Mouse (Mus musculus) lung, postnatal 10 days (tissue): ENCODE results near the gene Dok7.
A peak's percentile ranks its signal among the peaks of the same experiment; 100 is the strongest.

ENCODE experiments used
- DNase-seq: peaks from one replicate; pipeline ENCODE4 v3.0.0; 2021

The Dok7 gene

DNA sequence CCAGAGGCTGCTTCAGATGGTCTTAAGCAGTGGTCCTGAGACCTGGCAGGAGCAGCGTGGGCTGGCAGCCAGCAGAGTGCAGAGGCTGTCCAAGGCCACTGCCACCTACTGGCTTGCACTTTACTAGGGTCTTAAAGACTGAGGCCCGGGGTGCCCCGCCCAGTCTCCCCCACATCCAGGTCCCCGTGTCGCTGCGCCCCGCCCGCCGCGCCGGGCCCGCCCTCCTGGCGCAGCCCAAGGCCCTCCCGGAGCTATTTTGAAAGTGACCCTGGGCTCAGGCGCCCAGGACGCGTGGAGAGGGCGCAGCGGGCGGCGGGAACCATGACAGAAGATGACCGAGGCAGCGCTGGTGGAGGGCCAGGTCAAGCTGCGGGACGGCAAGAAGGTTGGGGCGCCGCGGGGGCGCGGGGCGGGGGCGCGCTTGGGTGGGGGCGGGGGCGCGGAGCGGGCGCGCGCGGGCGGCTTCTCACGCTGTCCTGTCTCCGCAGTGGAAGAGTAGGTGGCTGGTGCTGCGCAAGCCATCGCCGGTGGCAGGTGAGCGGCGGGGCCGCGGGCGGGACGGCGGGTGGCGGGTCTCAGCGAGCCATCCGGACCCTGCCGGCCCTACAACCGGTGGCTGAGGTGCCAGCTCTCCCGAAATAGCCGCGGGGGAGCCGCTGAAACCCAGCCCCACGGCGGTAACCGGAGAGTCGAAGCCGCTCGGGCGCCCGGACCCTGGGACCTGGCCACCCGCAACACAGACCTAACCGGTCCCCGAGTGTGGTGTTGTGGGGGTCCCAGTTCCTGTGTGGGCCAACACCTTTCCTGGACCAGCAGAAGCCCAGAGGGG is at the start of gene Dok7:
TSS of gene Dok7 (plus strand) at position 163 of the 829 bp plus-strand sequence.
- DNase-seq, result peak; percentile 69

DNA sequence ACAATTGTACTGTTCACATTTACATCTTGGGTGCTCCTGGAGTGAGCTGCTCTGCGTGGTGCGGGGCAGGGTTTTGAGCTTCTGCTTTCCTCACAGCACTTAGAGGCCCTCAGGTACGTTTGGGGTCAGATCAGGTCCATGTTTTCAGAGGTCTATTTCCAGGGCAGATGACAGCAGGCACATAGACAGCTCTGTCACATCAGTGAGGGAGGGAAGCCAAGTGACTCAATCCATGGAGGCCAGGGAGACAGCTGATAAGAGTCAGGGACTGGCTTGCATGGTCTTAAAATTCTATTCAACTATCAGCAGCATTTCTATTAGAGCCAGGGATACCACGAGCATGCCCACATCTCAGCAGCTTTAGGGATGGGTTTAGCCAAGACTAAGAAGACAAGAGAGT is 47.4 kb upstream of the Dok7 start:
- no peak for DNase-seq

GRCm38 (mm10) chr5:35010656-35011055 is 45.9 kb upstream of the Dok7 start:
- DNase-seq, result no peak

- no peak for DNase-seq
Measured at GRCm38 (mm10) chr5:35011156-35011923, 45.2 kb upstream of the Dok7 start.

- DNase-seq, result no peak
Measured at GRCm38 (mm10) chr5:35014036-35014435, 42.5 kb upstream of the Dok7 start.

DNA sequence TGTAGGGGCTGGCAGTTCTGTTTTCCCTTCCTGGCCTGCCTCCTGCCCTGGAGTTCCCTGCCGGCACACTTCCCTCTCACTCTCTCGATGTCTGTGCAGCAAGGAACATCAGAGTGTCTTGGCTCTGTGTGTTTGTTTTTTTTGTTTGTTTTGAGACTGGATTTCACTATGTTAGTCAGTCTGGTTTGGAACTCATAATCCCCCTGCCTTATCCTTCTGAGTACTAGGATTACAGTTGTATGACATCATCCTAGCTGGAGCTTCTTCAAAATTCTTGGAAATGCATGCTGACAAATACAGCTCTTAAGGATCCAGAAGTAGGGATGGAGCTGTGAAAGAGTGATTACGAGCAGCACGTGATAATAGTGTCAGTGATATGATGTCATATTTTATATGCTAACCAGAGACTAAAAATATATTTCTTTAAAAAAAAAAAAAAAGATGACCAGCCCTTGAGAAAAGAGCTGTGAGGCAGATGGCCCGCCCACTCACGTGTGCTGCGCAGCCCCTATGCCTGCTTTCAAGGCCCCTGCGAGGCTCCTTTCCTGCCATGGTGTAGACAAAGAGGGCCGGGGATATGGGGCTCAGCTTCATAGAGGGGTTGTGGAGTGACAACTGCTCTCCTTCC is 36.8 kb upstream of the Dok7 start:
- no peak for DNase-seq

- no peak for DNase-seq
Measured at GRCm38 (mm10) chr5:35020410-35021241, 35.9 kb upstream of the Dok7 start.

DNA sequence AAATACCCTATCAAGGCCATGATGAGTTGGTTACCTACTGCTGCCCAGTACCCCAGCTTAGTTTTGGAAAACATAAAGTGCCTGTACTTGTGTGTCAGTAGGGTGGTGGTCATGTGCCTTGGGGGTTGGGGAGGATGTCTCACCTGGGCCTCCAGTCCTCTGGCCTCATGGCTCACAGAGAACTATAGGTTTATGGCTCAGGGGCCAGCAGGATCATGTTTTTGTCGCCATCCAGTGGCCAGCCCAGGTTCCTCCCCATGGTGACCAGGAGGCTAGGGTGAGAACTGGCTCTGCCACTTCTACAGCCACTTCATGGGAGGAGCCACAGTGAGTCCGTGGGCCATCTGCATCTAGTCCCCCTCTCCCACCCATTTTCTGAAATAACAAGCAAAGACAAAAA is 31.6 kb upstream of the Dok7 start:
- DNase-seq, result peak; percentile 70

DNA sequence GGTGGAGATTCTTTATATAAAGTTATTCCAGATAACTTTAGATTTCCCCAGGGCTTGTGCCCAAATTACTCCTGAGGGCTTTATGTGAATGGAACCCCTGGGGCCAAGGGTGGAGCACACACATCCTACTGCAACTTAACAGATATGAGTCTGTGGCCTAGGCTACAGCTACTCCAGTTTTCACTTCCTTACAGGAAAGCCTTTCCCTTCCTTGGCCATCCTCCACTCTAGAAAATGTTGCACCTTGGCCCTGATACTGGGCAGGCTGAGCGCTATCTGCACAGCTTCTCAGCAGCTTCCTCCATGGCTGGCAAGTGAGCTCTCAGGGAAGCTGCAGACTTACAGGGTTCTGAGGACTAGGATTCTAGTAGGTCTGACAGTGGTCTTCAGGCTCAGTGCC is 27.3 kb upstream of the Dok7 start:
- DNase-seq, result no peak

- no peak for DNase-seq
Measured at GRCm38 (mm10) chr5:35029755-35030154, 26.8 kb upstream of the Dok7 start.

- peak; percentile 66 for DNase-seq
Measured at GRCm38 (mm10) chr5:35033068-35033467, 23.5 kb upstream of the Dok7 start.

DNA sequence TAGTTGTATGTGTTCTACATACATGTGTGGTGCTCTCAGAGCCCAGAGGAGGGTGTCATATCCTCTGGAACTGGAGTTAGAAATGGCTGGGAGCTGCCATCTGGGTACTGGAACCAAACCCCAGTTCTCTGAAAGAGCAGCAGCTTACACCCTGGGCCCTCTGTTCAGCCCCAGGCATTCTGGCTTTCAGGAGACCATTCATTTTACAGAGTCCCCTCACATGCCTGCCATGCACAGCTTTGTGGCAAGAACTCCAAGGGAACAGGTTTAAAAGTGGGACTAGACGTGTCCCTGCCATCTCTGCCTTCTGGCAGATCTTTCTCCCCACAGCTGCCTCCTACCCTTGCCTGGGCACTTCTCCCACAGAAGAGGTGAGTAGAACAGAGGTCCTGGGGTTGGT is 22.9 kb upstream of the Dok7 start:
- no peak for DNase-seq

DNA sequence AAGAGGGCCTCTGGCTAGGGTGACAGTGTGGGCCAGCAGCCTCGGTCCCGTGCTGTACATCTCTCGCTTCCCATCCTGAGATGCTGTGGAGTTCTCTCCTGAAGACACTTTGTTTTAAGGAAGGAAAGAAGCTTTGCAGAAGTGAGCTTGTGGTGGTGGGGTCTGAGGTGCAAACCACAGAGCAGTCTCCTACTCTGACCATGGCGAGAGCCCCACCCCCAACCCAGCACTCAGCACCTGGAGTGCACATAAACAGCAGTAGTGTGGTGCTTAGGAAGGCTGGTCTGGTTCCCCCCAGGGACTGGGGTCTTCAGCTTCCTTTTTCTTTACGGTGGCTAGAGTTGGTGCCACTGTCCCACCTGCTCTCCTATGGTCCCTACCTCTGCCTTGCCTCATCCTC is 21.4 kb upstream of the Dok7 start:
- no peak for DNase-seq

GRCm38 (mm10) chr5:35035795-35036194 is 20.8 kb upstream of the Dok7 start:
- peak; percentile 37 for DNase-seq

GRCm38 (mm10) chr5:35037438-35037837 is 19.1 kb upstream of the Dok7 start:
- no peak for DNase-seq

- peak; percentile 49 for DNase-seq
Measured at GRCm38 (mm10) chr5:35041268-35041829, 15.2 kb upstream of the Dok7 start, which contains the start of gene Hgfac. TSS of gene Hgfac (plus strand) at chr5:35041509.

- DNase-seq, result no peak
Measured at GRCm38 (mm10) chr5:35042431-35043109, 14.0 kb upstream of the Dok7 start.

- peak; percentile 90 for DNase-seq
Measured at GRCm38 (mm10) chr5:35043110-35043451, 13.5 kb upstream of the Dok7 start.

DNA sequence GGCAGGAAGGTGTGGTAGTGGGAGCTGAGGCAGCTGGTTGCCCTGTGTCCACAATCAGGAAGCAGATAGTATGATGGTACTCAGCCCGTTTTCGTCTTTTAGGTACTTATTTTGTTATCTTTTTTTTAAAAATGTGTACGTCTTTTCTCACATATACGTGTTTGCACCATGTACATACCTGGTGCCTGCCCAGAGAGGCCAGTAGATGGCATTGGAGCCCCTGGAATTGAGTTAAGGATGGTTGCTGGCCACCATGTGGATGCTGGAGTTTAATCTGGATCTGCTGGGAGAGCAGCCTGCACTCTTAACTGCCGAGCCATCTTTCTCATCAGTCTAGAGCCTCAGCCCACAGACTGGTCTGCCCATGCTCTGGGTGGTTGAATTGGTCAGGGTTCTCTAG is 6.0 kb upstream of the Dok7 start:
- DNase-seq, result no peak

GRCm38 (mm10) chr5:35054628-35055027 is 1.9 kb upstream of the Dok7 start:
- DNase-seq, result no peak

DNA sequence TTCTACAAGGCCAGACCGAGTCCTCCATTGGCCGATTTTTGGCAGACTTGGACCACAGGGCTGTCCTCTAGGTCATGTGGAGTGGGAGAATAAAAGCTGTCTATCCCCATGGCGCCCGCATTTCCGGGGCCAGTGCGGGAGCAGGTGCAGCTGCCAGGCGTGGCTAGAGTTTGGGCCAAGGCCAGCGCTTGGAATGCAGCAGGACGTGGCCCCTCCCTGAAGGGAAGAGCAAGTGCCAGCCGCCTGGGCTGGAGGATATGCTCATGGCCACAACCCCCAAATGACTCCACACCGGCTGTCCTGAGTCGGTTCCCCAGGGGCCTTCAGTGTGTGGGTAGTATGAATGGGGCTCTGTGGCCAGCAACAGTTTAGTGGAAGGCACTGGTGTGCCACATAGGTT is 1.5 kb upstream of the Dok7 start:
- peak; percentile 71 for DNase-seq

DNA sequence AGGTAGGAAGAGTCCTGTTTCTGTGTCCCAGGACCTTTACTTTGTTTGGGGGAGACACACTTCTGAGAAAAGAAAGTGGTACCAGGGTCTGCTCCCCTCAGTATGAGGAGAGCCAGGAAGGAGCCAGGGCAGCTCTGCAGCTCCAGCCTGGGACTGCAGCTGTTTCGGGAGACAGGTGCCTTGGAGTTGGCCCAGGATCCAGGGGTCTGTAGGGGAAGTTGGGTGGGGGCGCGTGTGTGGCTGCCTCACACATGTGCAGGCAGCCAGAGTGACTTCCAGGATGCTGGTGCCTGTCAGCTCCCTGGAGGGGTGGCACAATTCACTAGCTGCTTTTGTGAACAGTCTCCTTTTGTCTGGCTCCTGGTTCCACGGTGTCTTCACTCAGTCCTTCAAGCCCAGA is 1.0 kb downstream of the Dok7 start:
- no peak for DNase-seq
